Mouse (Mus musculus) brain, embryonic 14.5 days (tissue): ENCODE measurements around the gene Tmx2. TPM values are rescaled to one million over a fixed set of nuclear protein-coding genes. Genes with fewer than 3 reads are reported as not detected.
"Not testable (repeated sequence)": the region's sequence is repeated elsewhere in the genome, so short reads cannot be mapped to it uniquely, and the experiment has no call there.

Source experiments
- DNase-seq: peaks from one replicate; pipeline ENCODE4 v3.0.0-alpha.2; 2011; ENCODE audit warnings: low read depth
- CTCF ChIP-seq: fragments of 200-500 bp; IDR thresholded peaks from 2 replicates; pipeline ENCODE4 v1.5.1; 2012; ENCODE audit warnings: inconsistent platforms, mild to moderate bottlenecking, moderate library complexity, borderline replicate concordance; ENCODE audit not compliant: insufficient read depth, insufficient read length; ENCODE audit errors: extremely low read depth
- POLR2A ChIP-seq: fragments of 200-500 bp; IDR thresholded peaks from 2 replicates; pipeline ENCODE4 v1.6.1; 2012; ENCODE audit warnings: mild to moderate bottlenecking, inconsistent platforms, borderline replicate concordance; ENCODE audit not compliant: poor library complexity, insufficient read depth, insufficient read length, severe bottlenecking; ENCODE audit errors: extremely low read depth
- polyA plus RNA-seq: library from polyadenylated mRNA; depleted of rRNA; stranded (reverse); fragments of >200 nt; gene quantifications from 2 replicates; pipeline ENCODE4 v1.2.3, GENCODE M21; 2012

Tmx2 gene
- polyA plus RNA-seq, 1 experiment, result 170 TPM

DNA sequence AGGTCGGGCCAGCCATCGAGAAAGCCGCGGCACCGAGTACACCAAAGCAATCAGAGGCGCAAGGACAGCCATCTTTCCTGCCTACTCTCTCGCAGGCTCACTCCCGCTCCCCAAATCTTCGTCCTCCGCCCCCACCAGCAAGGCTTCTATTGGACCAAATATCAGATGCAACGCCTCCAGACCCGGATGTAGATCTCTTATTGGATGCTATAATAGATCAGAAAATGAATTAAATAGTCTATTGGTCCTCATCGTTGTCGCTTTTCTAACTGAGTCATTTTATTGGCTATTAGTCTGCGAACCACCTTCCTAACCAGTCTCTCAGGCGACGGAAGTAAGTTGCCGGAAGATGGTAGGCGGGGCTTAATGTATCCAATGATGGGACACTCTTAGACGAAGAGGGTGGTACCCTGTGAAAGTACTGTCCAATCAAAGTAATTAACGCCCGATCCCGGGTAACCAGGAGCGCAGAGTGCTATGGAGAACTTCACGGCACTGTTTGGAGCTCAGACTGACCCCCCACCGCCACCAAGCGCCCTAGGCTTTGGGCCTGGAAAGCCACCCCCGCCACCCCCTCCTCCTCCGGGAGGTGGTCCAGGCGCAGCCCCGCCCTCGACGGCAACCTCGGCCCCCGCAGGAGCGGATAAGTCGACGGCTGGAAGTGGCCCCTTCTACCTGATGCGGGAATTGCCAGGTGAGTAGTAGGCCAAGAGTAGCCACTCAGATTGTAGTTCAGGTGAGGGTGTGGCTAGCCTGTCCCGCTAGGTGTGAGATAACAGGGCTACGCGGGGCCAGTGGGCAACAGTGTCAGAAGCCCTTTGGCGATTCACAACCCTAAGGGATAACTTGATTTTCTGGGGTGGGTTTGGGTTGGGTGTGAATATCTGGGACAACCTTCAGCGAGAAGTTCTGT lies 716 bp downstream of the Tmx2 start, which contains the start of the genes Gm28635 and Med19:
Gene Gm28635 (minus strand): TSS at position 74 of the 913 bp plus-strand sequence.
Gene Med19 (plus strand): TSS at position 435 of the 913 bp plus-strand sequence.
- peak; percentile 100 for DNase-seq
- TF ChIP-seq CTCF (no peak), POLR2A (peak; percentile 66; the same call in 1 of the 2 replicates)

DNA sequence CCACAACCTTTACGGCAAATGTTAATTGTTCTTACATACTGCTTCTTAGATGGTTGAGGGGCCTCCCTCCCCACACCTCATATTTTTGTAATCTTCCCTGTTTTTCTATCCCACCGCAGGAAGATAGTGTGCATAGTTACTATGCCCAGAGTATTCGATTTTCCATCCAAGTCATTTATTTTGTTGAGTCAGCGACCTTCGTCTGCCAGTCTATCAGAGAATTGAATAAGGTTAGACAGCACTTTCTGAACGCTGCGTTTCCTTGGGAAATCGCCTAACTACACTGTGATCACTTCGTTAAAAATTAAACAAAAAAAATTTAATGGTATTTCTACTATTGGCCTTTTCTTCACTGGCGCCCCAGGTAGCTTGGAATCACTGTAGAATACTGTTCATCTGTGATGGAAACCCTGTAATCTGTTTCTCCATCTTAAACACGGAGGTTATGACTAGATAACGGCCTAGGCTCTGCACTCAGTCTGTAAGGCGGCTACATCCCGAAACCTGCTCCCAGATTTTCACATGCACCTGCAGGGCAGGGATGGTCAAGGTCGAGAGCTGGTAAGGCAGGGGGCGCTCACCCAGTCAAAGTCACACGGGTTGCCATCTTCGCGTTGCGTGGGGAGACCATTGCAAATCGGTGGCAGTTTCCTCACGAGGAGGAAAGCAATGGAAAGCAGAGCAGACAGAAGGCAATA lies 1.5 kb downstream of the Tmx2 start:
- TF ChIP-seq CTCF (peak; percentile 37; the same call in 1 of the 2 replicates), POLR2A (no peak)
- DNase-seq, result no peak

GRCm38 (mm10) chr2:84671535-84671934 lies 7.4 kb downstream of the Tmx2 start:
- not testable (repeated sequence) for DNase-seq

DNA sequence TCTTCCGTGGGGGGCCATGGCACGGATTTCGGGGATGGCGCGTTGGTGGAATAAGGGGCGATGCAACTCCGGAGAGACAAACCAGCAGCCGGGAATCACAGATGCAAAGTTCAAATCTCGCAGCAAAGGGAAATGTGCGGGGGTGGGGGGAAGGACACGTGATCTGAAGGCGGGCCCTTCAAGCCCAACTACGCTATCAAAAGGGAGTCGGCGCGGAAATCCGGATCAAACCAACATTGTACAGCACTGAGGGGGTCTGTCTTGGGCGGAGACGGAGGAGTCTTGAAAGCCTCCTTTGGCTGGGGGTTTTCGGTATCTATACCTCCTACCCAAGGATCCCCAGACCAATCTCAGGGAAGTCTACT lies 8.4 kb downstream of the Tmx2 start, which contains the start of gene Selenoh:
Gene Selenoh (minus strand): TSS at position 202 of the 365 bp plus-strand sequence.
- TF ChIP-seq POLR2A, result peak; percentile 56; the same call in 1 of the 2 replicates
- no peak for TF ChIP-seq CTCF
- DNase-seq, result peak; percentile 99

DNA sequence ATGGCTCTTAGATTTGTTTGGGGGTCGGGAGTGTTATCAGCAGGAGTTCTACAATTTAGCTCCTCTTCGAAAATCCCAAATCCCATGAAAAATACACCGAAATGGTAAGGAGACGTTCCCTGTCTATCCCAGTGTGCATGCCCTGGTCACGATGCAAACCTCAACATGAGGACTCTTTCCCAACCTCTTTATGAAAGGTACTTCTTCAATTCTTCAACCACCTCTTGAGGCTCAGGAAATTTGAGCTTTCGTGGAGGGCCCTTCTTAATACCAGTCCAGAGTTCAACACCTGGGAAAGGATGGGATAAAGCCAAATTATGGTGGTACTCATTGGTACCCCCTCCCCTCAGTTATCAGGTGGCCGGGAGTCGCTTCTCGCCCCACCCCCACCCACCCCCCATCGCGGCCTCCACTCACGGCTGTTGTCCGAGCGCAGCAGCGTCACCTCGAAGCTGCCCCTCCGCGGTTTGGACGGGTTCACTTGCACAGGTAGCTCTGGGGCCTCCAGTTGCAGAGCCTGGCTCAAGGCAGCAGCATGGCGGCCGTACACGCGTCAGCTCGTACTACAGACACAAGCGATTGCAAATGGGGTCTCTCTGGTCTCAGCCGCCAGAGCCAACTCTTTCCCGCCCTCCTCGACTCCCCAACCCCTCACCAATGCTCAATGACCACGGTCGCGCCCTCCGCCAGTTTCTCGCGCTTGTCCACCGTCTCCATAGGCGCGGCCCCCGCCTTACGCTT lies 8.9 kb downstream of the Tmx2 start:
- no peak for DNase-seq
- no peak for TF ChIP-seq POLR2A
- TF ChIP-seq CTCF, result no peak

GRCm38 (mm10) chr2:84666081-84666480 lies 12.9 kb downstream of the Tmx2 start:
- DNase-seq, result no peak
- TF ChIP-seq CTCF, result no peak
- TF ChIP-seq POLR2A, result no peak

DNA sequence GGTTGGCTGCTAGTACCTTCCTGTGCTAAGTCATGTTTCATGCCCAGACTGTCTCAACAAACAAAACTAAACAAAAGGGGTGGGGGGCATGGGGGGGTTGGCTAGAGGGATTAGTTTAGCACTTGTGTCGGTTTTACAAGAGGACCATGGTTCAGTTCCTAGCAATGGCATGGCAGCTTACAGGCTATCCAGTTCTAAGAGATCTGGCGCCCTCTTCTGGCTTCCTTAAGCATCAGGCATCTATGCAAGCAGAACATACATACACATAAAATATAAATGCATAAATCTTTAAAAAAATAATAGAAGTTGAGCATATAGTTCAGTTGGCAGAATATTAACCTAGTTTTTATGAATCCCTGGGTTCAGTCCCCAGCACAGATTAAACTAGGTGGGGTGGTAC lies 16.1 kb downstream of the Tmx2 start:
- no peak for TF ChIP-seq POLR2A
- TF ChIP-seq CTCF, result peak; percentile 41; the same call in 1 of the 2 replicates
- peak; percentile 71 for DNase-seq

GRCm38 (mm10) chr2:84660253-84660652 lies 18.7 kb downstream of the Tmx2 start:
- TF ChIP-seq POLR2A, result no peak
- TF ChIP-seq CTCF, result peak; percentile 35; the same call in 1 of the 2 replicates
- peak; percentile 59 for DNase-seq

- TF ChIP-seq CTCF (no peak), POLR2A (no peak)
- DNase-seq, result no peak
Observed at GRCm38 (mm10) chr2:84658806-84659205, 20.1 kb downstream of the Tmx2 start, which contains the start of gene Btbd18. Gene Btbd18, plus strand, starts transcription at chr2:84659079.

DNA sequence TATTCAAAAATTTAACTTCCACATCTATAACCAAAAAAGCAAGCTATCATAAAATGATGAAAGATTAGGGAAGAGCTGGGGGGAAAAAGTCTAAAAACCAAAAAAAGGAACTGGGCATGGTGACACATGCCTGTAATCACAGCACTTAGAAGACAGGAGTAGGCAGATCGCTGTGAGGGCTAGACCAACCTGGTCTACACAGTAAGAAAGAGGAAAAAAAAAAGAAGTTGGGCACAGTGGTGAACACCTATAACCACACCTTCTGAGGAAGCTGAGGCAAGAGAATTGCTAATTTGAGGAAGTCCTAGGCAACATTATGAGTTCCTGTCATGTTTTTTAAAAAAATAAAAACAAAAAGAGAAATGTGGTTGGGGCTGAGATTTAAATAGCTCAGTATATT lies 23.1 kb downstream of the Tmx2 start:
- TF ChIP-seq POLR2A, result no peak
- DNase-seq, result no peak

GRCm38 (mm10) chr2:84653354-84653753 lies 25.6 kb downstream of the Tmx2 start:
- TF ChIP-seq CTCF, result no peak
- no peak for DNase-seq
